Mouse (Mus musculus) olfactory bulb, adult 2 months (tissue): ENCODE measurements around the gene Apobec3.

Source experiments
- CTCF ChIP-seq: fragments of 200-500 bp; IDR thresholded peaks from 2 replicates; pipeline ENCODE4 v1.5.1; 2012; ENCODE audit warnings: low read depth, mild to moderate bottlenecking, low read length, moderate library complexity; ENCODE audit not compliant: insufficient read depth
- POLR2A ChIP-seq: fragments of 200-500 bp; IDR thresholded peaks from 2 replicates; pipeline ENCODE4 v1.6.1; 2012; ENCODE audit warnings: mild to moderate bottlenecking, low read depth, low read length, moderate library complexity; ENCODE audit not compliant: insufficient read depth

- TF ChIP-seq POLR2A: no peak
- no peak for TF ChIP-seq CTCF
These were observed 12.7 kb upstream of the Apobec3 start for GRCm38 (mm10) chr15:79878725-79879136.
